Mouse (Mus musculus): ENCODE results near the gene Csnk1g2. TPM values are rescaled to one million over a fixed set of nuclear protein-coding genes. Genes with fewer than 3 reads are reported as not detected.

Csnk1g2 gene
- total RNA-seq, 1 experiment from 2014 or later = 239 TPM

DNA sequence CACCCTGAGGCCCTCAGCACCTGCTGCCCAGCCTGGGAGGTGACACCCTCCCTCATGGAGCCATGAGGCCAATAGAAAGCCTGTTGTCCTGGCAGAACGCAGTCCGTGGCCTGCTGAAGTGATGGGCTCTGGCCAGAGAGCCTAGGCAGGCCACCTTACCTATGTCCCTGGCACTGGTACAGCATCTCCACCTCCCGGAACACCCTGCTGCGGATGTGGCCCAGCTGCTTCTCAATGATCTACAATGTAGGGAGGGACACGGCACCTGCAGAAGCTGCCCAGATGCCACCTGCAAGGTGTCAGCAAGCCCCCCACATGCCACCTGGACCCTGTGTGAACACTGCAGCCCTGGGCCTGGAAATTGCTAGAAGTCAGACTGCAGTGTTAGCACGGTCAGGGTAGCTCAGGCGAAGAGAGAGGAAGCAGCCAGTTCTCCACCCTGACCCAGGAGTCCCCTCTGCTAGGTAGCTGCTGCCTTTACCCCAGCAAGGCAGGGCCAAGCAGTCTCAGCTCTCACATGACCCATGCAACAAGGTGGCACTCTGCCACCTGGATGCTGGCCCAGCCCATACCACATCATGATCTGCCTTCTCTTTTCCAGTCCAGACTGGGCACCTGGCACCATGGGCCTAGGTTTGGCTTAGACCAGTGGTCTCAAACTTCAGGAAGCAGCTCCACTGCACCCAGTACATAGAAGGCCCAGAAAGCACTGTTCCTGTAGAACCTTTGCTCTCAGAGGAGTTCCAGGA is 47.3 kb downstream of the Csnk1g2 start:
- peak; percentile 7 to 30; a peak in 2 of 4 replicates for ATAC-seq (replicated peaks in 1 of 2; ENCODE audit: insufficient read depth in 1 of 2, low FRiP score in 2 of 2, low TSS enrichment in 1 of 2, low read depth in 1 of 2, poor library complexity in 2 of 2, severe bottlenecking in 2 of 2)

DNA sequence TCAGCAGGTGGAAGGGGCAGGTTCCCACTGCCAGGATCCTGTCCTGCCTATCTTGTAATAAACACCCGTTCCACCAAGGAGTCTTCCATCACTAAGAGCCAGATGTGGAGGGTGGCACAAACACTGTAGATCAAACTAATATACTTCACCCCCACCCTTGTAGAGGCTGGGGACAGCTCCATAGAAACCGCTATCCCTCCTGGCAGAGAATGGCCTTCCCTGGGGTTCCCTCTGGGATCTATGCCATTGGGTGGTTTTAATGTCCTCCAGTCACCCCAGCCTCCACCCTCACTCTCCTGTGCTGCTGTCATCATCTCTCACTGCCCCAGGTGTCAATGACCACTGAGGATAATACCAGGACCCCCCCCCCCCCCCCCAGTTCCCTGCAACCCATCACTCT is 47.9 kb downstream of the Csnk1g2 start:
- ATAC-seq (replicated peaks in 1 of 2; ENCODE audit: insufficient read depth in 1 of 2, low FRiP score in 2 of 2, low TSS enrichment in 1 of 2, low read depth in 1 of 2, poor library complexity in 2 of 2, severe bottlenecking in 2 of 2) = no peak

DNA sequence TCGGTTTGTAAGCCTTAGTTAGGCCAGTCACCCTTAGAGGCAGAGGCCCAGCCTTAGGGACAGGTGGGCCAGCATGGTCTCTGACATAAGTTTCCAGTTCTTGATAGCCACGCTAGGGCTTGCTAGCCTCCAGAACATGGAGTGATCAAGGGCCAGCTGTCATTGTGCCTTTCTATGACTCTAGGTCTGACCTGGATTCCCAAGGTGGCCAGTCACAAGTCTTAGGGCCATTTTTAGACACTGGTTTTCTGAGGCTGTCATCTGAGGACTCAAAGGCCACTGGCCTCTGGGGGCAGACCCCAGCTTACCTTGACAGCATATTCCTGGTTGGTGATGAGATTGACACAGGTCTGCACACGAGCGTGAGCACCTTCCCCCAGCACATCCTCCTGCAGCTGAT is 48.6 kb downstream of the Csnk1g2 start:
- no peak for ATAC-seq (replicated peaks in 1 of 2; ENCODE audit: insufficient read depth in 1 of 2, low FRiP score in 2 of 2, low TSS enrichment in 1 of 2, low read depth in 1 of 2, poor library complexity in 2 of 2, severe bottlenecking in 2 of 2)

DNA sequence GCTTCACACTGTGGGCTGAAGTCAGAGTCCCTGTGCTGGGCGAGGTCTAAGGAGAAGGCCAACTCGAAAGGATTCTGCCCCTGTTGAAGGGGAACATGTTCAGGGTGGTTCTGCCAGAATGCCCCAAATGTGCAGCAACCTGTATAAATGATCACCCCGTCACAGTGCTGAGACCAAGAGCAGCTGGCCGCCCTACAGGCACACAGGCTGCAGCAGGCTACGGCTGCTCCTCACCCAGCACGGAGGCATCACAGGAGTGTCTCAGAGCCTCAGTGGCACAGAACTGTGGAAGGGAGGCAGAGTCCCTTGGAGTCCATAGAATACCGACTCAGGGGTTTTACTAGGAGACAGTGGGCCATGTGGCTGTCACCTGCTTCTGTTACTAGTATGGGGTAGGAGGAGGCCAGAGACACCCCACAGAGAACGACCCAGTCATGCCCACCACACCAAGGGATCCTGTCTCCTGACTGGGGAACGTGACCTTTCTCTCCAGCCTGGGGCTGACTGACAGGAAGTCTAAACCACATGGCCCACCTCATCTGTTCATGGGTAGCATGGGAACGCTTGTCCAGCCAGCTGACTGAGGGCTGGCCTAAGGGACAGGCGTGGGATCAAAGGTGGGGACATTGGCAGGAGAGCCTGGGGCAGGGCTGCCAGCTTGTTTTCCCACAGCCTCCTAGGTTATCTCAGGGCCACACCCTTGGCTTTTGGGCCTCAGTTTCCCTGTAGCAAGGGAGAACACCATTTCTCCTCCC is 49.5 kb downstream of the Csnk1g2 start:
- ATAC-seq (replicated peaks in 1 of 2; ENCODE audit: insufficient read depth in 1 of 2, low FRiP score in 2 of 2, low TSS enrichment in 1 of 2, low read depth in 1 of 2, poor library complexity in 2 of 2, severe bottlenecking in 2 of 2) = no peak

DNA sequence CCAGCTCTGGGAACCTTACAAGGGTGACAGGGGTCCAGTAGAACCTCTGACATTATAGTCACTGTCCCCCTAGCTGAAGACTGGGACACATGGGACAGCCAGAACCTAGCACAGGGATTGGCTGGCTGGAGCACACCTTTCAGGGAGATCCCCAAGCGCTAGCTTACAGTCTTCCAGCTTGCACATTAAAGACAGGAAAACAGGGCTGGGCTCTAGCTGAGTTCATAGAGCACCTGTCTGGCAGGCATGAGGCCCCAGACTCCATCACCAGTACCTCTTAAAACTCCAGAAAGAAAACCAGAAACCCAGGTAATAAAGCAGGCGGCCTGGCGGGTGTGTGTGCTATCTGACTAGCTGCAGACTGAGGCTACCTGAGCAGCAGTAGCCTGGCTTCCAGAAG is 51.1 kb downstream of the Csnk1g2 start:
- ATAC-seq (replicated peaks in 1 of 2; ENCODE audit: insufficient read depth in 1 of 2, low FRiP score in 2 of 2, low TSS enrichment in 1 of 2, low read depth in 1 of 2, poor library complexity in 2 of 2, severe bottlenecking in 2 of 2) = no peak

DNA sequence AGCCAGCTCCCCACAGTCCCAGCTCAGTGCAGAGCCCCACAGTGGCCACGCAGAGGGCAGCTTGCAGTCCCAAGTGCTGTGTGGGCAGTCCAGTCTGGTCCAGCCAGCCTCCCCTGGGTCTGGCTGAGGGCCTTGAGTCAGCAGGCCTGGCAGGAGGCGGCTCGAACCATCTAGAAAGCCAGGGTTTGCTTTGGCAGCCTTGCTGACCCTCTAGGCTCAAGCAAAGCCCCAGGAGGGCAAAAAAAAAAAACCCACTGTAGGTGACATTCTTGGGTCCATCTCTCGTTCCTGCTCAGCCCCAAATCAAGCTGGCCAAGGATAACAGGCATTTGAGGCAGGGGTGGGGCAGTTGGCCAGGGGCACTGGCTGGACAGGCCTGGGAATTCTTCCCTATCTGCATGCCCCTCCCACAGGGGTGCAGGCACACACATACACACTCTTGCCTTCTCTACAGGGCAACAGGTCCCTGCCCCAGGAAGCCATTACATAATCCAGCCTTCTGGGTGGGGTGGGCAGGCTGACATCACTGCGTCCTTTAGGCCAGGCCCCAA is 51.6 kb downstream of the Csnk1g2 start:
- no peak for ATAC-seq (replicated peaks in 1 of 2; ENCODE audit: insufficient read depth in 1 of 2, low FRiP score in 2 of 2, low TSS enrichment in 1 of 2, low read depth in 1 of 2, poor library complexity in 2 of 2, severe bottlenecking in 2 of 2)

DNA sequence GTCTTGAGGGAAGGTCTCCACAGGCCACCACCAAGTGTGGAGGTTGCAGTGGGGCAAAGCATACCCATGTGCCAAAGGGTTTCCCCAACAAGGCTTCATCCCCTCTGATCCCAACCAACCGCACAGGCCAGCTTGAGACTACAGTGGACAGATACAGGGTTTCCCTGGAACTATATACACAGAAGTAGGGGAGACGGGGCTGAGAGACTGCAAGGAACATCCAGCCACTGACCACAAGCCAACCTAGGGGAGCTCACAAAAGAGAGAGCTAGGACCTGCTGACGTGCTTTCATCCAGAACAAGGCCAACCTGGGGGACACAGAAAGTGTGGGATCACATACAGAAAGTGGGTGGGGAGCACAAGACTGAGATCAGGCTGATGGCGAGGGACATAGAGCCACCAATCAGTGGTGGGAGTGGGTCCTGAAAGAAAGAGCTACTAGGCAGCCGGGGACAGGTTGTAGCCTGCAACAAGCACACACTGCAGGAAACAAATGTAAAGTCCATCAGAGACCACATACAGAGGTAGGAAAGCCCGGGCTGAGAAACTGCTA is 52.3 kb downstream of the Csnk1g2 start:
- ATAC-seq (replicated peaks in 1 of 2; ENCODE audit: insufficient read depth in 1 of 2, low FRiP score in 2 of 2, low TSS enrichment in 1 of 2, low read depth in 1 of 2, poor library complexity in 2 of 2, severe bottlenecking in 2 of 2) = no peak

DNA sequence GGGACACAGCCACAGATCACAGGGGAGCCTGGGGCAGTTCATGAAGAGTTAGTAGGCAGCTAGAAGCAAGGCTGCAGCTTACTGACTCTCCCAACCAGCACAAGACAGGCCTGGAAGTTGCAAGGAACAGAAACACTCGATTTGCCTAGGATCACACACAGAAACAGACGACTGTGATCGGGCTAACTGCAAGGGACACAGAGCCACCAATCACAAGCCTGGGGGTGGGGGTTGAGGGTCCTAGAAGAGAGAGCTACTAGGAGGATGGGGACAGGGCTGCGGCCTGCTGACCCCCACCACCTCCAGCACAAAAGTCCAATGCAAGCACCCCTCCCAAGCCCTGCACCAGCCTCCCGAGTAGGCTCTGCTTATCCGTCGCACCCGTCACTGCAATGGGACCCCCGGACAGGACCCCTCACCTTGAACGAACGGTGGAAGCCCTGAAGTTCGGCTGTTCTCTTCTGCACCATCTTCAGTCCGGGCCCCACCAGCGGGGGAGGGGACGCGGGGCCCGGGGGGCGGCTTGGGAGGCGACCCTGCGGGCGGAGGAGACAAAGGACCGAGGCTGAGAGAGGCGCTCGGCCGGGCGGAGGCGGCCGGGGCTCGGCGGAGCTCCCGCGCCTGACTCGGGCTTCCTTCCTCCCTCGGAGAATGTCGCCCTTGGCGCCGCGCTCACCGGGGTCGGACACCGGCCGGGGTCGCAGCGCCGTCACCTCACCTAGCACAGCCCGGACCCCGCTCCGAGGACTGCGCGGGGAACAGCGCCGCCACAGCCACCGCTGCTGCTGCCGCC is 53.0 kb downstream of the Csnk1g2 start:
- ATAC-seq (replicated peaks in 1 of 2; ENCODE audit: insufficient read depth in 1 of 2, low FRiP score in 2 of 2, low TSS enrichment in 1 of 2, low read depth in 1 of 2, poor library complexity in 2 of 2, severe bottlenecking in 2 of 2) = no peak

DNA sequence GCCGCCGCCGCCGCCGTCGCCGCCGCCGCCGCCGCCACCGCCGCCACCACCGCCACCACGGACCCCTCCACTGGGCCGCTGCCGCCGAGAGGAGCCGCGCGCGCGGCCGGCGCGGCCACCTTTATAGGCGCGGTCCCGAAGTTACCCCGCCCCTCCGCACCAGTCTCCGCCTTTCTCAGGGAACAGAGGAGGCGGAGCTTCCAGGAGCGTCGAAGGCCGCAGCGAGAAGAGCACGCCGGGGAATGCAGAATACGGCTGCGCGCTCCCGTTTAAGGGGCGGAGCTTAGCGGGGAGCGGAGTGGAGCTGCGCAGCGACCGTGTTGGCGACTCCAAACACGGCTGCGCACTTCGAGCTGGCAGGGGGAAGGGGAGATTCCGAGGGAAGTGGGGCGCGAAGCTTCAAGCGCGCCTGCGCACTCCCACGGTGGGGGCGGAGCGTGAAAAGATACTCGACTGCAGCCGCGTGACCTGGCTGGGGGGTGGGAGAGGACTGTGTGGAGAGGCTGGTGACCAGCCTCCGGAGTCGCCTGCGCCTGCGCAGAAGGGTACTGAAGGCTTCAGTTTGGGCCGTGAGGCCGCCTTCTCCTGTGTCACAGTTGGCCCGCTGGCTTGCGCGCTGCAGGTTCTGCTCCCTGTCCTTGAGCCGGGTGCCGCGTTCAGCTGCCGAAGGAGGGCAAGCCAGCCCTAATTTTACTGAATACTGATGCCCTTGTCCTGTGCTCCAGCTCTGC is 53.7 kb downstream of the Csnk1g2 start:
- ATAC-seq (replicated peaks in 1 of 2; ENCODE audit: insufficient read depth in 1 of 2, low FRiP score in 2 of 2, low TSS enrichment in 1 of 2, low read depth in 1 of 2, poor library complexity in 2 of 2, severe bottlenecking in 2 of 2) = peak; percentile 59 to 63

DNA sequence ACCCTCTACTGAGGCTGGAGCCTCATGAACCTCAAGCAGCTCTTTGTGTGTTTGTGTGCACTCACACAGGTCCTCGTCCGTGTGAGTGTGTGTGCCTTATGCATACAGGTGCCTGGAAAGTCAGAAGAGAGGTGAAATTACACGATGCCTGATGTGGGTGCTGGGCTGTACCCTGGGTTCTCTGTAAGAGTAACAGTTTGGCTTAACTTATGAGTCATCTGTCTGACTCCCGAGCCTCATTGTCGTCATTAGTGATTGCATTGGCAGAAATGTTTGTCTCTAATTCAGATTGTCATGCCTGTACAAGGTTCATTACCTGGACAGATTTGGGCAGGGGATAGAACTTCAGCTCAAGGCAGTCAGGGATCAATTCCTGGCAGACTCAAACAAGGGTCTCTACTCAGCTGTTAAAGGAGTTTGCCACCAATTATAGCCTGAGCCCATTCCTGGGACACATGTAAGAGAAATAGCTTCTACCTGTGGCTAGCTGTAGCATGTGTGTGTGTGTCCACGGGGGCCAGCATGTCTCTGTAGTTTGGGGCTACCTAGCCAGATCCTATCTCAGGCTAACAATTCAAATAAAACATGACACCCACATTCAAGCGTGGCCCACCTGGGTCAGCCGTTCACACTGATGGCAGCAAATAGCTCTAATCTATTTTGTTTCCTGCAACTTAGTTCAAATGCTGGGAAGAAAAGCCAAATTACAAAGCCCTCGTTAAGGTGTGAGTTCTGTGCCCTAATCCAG is 54.7 kb downstream of the Csnk1g2 start:
- ATAC-seq (replicated peaks in 1 of 2; ENCODE audit: insufficient read depth in 1 of 2, low FRiP score in 2 of 2, low TSS enrichment in 1 of 2, low read depth in 1 of 2, poor library complexity in 2 of 2, severe bottlenecking in 2 of 2) = no peak

DNA sequence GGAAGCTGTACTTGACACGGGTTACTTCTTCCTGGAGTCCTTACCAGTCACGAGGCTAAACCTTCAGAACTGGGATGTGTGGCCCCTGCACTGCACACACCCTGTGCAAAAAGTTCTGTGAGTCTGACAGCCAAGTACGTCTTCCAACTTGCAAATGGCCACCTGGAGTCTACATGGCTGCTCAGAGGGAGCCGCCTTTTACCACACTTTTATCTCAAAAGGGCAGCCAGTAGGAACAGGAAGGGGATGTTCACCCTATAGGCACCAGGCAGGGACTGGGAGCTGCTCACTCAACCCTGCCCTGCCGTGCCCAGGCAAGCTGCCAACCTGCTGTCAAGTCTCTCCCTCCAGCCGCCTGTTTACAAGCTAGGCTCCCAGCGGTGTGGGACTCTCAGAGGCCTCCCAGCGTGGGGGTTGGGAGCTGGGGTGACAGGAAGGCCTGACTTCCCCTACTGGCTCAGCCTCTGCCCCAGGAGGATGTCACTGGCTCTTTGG is 55.4 kb downstream of the Csnk1g2 start, which contains the start of gene Mknk2:
Mknk2 (minus strand) TSS at position 171 of the 495 bp plus-strand sequence.
- ATAC-seq (replicated peaks in 1 of 2; ENCODE audit: insufficient read depth in 1 of 2, low FRiP score in 2 of 2, low TSS enrichment in 1 of 2, low read depth in 1 of 2, poor library complexity in 2 of 2, severe bottlenecking in 2 of 2) = peak; percentile 66 to 68

DNA sequence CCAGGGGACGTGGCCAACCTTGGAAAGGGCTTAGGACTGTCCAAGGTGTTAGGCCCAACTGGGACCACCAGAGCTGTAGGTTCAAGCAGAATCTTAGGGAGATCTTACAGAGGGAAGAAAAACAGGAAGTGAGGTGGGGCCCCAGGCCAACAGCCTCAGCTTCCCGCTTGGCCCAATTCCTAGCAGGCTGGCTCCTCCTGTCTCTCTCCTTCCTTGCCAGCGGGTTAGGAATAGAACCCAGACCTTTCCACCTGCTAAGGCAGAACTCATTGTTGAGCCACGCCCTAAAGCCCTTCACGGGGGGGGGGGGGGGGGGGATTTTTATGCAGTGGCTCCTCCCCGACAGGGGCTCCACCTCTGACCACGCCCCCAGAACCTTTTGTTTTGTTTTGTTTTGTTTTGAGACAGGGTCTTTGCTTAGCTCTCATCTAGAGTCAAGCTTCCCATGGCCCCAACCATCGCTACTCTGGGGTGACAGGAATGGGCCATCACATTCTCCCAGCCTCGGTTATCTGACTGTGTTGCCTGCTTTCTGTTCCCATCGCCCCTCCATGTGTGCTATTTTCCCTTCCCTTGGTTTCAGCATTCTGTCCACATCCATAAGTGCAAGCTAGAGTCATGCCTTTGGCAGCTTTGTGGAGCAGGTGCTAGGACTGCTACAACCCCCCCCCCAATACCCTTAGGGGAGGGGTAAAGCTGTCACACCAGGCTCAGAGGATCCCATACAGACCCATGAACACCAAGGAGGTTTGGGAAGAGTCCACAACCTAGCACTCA is 56.2 kb downstream of the Csnk1g2 start:
- peak in 1 of 2 experiments; percentile 8; a peak in 1 of 4 replicates for ATAC-seq (replicated peaks in 1 of 2; ENCODE audit: insufficient read depth in 1 of 2, low FRiP score in 2 of 2, low TSS enrichment in 1 of 2, low read depth in 1 of 2, poor library complexity in 2 of 2, severe bottlenecking in 2 of 2)

DNA sequence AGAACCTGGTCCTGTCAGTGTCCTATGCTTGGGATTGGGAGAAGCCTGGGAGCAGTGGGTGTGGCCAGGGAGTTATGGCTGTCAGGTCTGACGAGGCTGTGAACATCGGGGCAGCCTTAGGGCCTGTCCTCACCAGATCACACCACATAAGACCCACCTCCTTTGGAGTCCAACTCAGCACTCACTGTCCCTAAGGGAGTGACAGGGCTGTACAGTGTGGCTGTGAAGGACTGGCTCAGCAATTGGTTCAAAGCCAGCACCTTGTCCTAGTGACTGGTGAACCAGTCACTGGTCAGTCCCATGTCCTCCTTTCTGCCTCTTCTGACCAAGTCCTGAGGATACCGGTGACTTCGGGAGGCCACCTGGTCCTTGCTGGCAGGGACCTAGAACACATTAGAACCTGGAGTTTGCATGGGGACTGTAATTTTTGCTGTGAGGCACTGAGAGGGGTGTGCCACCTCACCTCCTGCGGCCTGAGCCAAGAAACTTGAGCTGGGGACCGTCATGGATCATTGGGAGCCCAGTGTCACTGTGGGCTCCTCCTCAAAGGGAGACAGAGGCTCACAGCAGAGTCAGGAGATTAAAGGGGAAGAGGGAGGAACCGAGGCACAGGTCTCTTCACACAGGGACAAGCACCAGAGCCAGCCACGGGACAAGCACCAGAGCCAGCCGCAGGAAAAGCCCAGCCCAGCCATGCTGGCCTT is 57.1 kb downstream of the Csnk1g2 start:
- ATAC-seq (replicated peaks in 1 of 2; ENCODE audit: insufficient read depth in 1 of 2, low FRiP score in 2 of 2, low TSS enrichment in 1 of 2, low read depth in 1 of 2, poor library complexity in 2 of 2, severe bottlenecking in 2 of 2) = no peak

DNA sequence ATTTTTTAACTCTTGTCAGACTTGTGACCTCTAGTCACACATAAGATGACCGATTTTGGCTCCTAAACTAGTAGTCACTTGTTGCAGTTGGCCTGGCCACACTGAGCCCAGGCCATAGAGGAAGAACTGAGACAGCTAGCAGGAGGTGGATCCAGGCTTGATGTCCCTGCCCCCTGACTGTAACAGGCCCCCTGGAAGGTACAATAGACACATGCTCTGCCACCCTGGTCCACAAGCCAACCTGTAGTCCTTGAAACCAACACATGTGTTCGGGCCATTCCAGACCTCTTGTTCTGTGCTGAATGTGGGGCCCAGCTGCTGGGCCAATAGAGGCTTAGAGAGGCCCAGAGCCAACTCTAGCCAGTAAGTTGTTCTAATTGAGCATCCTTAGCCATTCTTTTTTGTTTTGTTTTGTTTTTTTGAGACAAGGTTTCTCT is 57.6 kb downstream of the Csnk1g2 start:
- no peak for ATAC-seq (replicated peaks in 1 of 2; ENCODE audit: insufficient read depth in 1 of 2, low FRiP score in 2 of 2, low TSS enrichment in 1 of 2, low read depth in 1 of 2, poor library complexity in 2 of 2, severe bottlenecking in 2 of 2)

DNA sequence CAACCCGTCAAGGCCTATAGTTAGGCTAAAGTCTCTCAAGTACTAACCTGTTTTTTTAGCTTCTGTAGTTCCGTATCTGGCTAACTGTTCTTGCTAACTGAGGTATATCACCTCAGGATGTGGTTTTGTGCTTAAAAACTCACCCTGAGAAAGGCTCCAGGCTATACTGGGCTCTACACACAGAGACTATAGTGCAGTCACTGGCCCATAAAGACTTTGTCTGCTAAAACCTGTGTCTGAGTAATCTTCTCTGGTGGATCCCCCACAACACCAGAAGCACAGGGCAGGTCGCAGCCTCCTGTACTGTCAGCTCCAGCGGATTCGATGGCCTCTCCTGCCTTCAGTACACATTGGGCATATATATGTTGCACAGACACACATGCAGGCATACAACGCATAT is 59.4 kb downstream of the Csnk1g2 start:
- ATAC-seq (replicated peaks in 1 of 2; ENCODE audit: insufficient read depth in 1 of 2, low FRiP score in 2 of 2, low TSS enrichment in 1 of 2, low read depth in 1 of 2, poor library complexity in 2 of 2, severe bottlenecking in 2 of 2) = no peak

All from hematopoietic stem cell, adult 5-6 weeks (primary cell).